Mouse (Mus musculus): ENCODE measurements around the gene Lrrk1. TPM values are rescaled to one million over a fixed set of nuclear protein-coding genes. Genes with fewer than 3 reads are reported as not detected.

Gene Lrrk1
- polyA plus RNA-seq (2016; fragmentation: Nextera tagmentation; extraction: Ambion mirVana) = 8.1 and 10.2 TPM in 2 replicates

DNA sequence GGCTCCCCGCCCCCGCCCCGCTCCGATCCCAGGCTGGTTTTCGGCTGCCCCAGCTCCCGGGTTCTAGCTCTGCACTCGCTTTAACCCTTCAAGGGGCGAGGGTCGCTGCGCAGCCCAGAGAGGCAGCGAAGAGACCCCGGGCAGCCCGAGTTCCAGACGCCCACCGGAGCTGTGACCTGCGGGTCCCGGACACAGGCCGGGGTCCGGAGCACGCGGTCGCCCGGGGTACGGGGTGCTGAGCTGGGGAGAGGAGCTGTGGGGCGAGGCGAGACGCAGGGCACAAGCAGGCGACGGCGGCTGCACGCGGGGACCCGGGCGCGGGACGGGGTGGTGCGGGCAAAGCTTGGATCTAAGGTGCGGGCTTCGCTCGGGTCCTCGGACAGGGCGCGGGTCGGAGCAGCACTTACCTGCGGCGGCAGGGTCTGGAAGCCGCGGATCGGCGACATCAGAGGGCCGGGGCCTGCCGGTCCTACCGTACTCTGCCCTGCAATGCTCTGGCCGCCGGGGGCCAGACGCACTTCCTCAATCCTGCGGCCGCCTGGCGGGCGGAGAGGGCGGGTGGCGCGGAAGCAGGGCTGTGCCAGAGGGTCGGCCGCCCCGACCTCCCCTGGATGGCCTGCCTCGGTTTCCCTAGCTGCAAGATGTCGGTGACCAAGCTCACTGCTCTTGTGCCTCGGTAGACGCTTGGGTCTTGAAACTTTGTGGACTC is at the start of gene Lrrk1:
TSS of gene Lrrk1 (minus strand) at position 538 of the 709 bp plus-strand sequence.
- H3K36me3 ChIP-seq = no peaks in the 10 kb centered on the region
- under 1% methylated on average over 70 of the region's 70 CpGs for WGBS
- peak within 1 kb of the TSS; percentile 90 for H3K27ac ChIP-seq
- no peaks in the 10 kb centered on the region for H3K27me3 ChIP-seq (ENCODE audit: low read depth, poor library complexity, severe bottlenecking)
- no peaks in the 10 kb centered on the region for H3K9me3 ChIP-seq (replicated peaks)
- H3K4me1 ChIP-seq = peaks cover 27% of the 10 kb centered on the region
- peak; percentile 86 for DNase-seq (ENCODE audit: low spot score)
- H3K4me3 ChIP-seq = peak within 1 kb of the TSS; percentile 67

DNA sequence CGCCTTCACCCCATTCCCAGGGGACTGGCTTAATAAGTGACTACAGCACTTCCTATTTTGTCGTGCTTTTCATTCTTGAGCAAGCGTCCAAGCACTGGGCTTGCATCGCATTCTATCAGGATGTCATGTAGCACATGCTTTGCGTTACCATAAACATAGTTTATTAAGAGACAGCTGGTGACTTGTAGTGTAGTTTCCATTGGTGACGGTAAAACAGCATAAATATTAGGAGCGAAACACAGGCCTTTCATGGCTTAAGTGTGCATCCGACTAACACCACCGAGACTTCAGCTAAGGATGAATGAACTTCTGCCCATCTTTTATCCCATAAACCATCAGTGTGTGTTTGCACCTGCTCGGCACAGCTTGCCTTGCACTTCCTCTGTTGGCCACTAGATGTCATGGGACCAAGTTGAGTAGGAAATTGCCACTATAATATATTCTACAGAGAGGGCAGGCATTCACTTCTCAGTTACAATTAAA is 46.3 kb upstream of the Lrrk1 start:
- Histone ChIP-seq H3K4me3 (no peak overlapping the region), H3K36me3 (no peaks in the 10 kb centered on the region), H3K4me1 (0 out of 2 replicates have a peak, but pooled peaks cover 3% of the 10 kb centered on the region), H3K27me3 (ENCODE audit: low read depth, poor library complexity, severe bottlenecking) (peaks cover 13% of the 10 kb centered on the region), H3K9me3 (replicated peaks) (no peaks in the 10 kb centered on the region), H3K27ac (no peak overlapping the region)
- WGBS = 54% methylated on average over 10 of the region's 10 CpGs
- DNase-seq (ENCODE audit: low spot score) = peak; percentile 66

DNA sequence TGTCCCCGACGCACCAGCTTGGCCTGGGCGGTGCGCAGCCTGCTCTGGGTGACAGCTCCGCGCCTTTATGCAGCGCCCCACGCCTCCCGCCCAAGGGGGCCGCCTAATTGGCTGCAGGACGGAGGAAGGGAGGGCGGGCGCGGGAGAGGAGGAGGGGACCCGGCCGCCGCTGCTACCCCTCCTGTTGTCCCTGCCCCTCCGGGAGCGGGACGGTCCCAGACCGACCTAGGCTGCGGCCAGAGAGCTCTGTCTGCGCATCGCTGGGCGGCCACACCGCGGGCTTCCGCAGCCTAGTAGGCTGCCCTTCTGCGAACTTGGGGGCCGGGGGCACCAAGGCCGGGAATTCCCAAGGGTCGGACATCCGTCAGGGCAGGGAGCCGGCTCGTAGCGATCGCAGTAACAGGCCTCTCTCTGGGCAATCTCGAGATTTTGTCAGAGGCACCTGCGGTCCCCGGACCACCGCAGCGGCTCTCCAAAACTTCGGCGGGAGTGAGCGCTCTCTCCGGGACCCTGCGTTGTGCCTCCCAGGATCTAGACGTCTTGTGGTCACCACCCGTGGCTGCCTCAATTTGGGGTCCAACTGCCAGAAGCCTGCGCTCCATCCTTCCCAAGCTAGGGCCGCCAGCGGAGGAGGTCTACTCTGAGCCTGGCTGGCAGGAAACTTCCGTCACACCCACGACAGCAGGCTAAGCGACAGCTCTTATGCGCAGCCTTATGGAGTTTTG is 39.4 kb upstream of the Lrrk1 start, which contains the start of gene Aldh1a3:
TSS of gene Aldh1a3 (minus strand) at position 81 of the 725 bp plus-strand sequence.
- DNase-seq (ENCODE audit: low spot score) = peak; percentile 65
- under 1% methylated on average over 55 of the region's 56 CpGs for WGBS
- H3K4me3 ChIP-seq = peak within 1 kb of the TSS; percentile 62
- H3K36me3 ChIP-seq = no peaks in the 10 kb centered on the region
- H3K27ac ChIP-seq = peak within 1 kb of the TSS; percentile 32; the same call in 1 of the 2 replicates
- peaks cover 19% of the 10 kb centered on the region for H3K4me1 ChIP-seq
- no peaks in the 10 kb centered on the region for H3K9me3 ChIP-seq (replicated peaks)
- H3K27me3 ChIP-seq (ENCODE audit: low read depth, poor library complexity, severe bottlenecking) = peaks cover 80% of the 10 kb centered on the region

DNA sequence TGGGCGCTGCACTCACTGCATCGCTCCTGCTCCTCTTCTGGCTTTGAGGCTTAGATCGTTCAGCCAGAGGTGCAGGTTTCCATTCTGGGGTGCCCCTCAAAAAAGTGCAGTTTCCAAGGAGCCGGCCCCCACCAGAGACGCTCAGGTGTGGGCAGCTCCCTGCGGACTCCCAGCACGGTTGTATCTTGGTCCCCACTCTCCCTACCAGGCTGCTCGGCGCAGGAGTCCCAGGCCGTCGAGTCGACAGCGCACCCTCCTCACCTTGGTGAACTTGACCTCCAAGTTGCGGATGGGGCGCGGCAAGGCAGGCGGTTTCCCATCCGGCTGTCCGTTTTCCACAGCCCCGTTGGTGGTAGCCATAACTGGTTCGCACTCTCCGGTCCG is 38.9 kb upstream of the Lrrk1 start:
- under 1% methylated on average over 23 of the region's 23 CpGs for WGBS
- no peak for DNase-seq (ENCODE audit: low spot score)
- Histone ChIP-seq H3K36me3 (no peaks in the 10 kb centered on the region), H3K4me1 (peaks cover 19% of the 10 kb centered on the region), H3K27me3 (ENCODE audit: low read depth, poor library complexity, severe bottlenecking) (peaks cover 80% of the 10 kb centered on the region), H3K9me3 (replicated peaks) (no peaks in the 10 kb centered on the region), H3K4me3 (peak overlapping the region; percentile 62), H3K27ac (no peak overlapping the region)

DNA sequence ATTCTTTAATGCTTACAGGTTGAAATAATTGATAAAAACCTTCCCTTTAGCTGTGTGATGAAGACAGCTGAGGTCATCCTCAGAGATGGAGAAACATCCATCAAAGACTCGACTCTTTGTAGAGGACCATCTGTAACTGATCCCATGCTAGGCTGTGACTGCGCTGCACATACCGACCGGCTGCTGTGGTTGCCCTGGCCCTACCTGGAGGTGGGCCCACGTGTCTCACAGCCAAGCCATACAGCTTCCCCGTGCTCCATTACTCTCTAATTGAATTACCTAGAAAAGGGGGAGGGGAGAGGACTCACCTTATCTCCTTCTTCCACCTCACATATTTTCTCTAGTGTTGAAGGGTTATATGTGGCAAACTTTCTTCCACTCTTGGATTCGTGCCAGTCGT is 33.8 kb upstream of the Lrrk1 start:
- no peak overlapping the region for H3K27ac ChIP-seq
- 76% methylated on average over 8 of the region's 8 CpGs for WGBS
- no peaks in the 10 kb centered on the region for H3K9me3 ChIP-seq (replicated peaks)
- H3K4me3 ChIP-seq = no peak overlapping the region
- DNase-seq (ENCODE audit: low spot score) = no peak
- no peaks in the 10 kb centered on the region for H3K36me3 ChIP-seq
- H3K27me3 ChIP-seq (ENCODE audit: low read depth, poor library complexity, severe bottlenecking) = peaks cover 64% of the 10 kb centered on the region
- H3K4me1 ChIP-seq = peaks cover 4% of the 10 kb centered on the region

DNA sequence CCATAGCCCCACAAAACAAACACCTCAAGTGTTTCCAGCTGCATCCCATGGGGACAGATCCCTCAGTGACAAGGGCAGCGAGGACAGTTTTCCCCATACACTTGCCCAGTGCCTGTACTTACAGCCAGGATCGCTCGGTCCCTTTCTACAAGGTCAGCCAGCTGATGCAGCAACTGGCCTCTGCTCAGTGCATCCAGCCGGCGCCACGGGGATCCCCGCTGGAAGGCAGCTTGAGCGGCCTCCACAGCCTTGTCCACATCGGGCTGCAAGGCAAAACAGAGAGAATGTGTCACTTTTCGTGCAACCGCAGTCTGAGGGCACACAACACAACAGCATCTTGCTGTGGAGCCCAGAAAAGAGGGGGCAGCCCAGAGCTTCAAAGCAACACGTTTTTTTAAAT is 30.8 kb upstream of the Lrrk1 start:
- Histone ChIP-seq H3K4me1 (no peaks in the 10 kb centered on the region), H3K4me3 (no peak overlapping the region), H3K9me3 (replicated peaks) (no peaks in the 10 kb centered on the region), H3K27me3 (ENCODE audit: low read depth, poor library complexity, severe bottlenecking) (peaks cover 35% of the 10 kb centered on the region), H3K27ac (no peak overlapping the region), H3K36me3 (no peaks in the 10 kb centered on the region)
- DNase-seq (ENCODE audit: low spot score) = no peak
- WGBS = 58% methylated on average over 12 of the region's 12 CpGs

DNA sequence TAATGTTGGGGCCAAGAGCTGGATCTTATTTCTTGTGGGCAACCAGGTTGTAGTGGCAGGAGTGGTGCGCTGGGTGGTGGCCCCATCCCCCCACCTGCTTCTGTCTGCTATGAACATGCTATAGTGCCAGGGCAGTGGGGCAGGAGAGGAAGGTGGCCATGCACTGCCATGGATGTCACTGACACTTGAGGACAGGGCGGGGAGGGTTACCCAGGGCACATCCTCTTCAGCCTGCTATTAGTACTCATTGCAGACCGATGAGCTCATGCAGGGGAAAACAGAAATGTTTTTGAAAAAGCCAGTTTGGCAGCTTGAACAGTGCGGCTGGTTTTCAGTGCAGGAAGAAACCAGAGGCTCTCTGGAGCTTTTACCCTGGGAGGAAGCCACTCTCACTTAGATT is 28.7 kb upstream of the Lrrk1 start:
- no peaks in the 10 kb centered on the region for H3K4me1 ChIP-seq
- H3K27me3 ChIP-seq (ENCODE audit: low read depth, poor library complexity, severe bottlenecking) = peaks cover 21% of the 10 kb centered on the region
- no peak for DNase-seq (ENCODE audit: low spot score)
- no peak overlapping the region for H3K27ac ChIP-seq
- H3K4me3 ChIP-seq = no peak overlapping the region
- 88% methylated on average over 4 of the region's 4 CpGs for WGBS
- H3K36me3 ChIP-seq = no peaks in the 10 kb centered on the region
- no peaks in the 10 kb centered on the region for H3K9me3 ChIP-seq (replicated peaks)

DNA sequence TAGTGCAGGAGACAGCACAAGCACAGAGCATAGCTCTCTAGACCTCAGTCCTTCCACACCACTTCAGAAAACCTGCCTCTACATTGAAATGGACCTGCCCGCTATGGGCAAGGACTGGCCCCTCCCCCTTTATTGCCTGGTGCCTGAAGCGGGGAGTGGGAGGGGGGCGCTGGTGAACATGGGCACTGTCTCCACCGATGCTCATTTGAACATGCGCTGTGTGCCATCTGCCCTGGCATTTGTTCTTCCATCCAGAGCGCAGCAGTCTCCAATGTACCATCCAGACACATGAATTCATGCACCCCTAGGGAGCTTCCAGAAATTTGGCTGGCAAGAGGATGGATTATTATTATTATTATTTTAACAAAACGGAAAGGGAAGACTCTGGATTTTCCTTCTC is 24.9 kb upstream of the Lrrk1 start:
- 0 out of 2 replicates have a peak, but pooled peaks cover 2% of the 10 kb centered on the region for H3K27me3 ChIP-seq (ENCODE audit: low read depth, poor library complexity, severe bottlenecking)
- no peak for DNase-seq (ENCODE audit: low spot score)
- 81% methylated on average over 7 of the region's 7 CpGs for WGBS

DNA sequence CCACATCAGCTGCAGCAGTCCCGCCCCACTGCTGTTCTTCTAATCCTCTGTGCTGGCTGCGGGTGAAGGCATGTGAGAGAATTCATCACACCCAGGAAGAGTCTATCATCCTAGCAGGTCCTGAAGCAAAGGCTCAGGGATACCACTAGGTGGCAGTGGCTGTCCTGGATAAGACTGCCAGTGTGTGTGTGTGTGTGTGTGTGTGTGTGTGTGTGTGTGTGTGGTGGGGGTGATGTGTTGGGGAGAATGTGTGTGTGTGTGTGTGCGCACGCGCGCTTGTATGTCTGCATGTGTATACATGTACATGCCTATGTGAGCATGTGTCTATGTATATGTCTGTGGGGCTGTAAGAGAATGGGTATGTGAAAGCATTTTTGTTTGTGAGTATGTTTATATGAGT is 21.3 kb upstream of the Lrrk1 start:
- Histone ChIP-seq H3K4me3 (no peak overlapping the region), H3K4me1 (peaks cover 23% of the 10 kb centered on the region), H3K36me3 (no peaks in the 10 kb centered on the region), H3K27me3 (ENCODE audit: low read depth, poor library complexity, severe bottlenecking) (peaks cover 10% of the 10 kb centered on the region; the same call in 1 of the 2 replicates), H3K27ac (no peak overlapping the region), H3K9me3 (replicated peaks) (no peaks in the 10 kb centered on the region)
- peak; percentile 60 for DNase-seq (ENCODE audit: low spot score)
- 70% methylated on average over 6 of the region's 6 CpGs for WGBS

More for the DNA sequence above, 24.9 kb upstream of the Lrrk1 start:
- H3K4me3 ChIP-seq = no peak overlapping the region
- H3K9me3 ChIP-seq (replicated peaks) = no peaks in the 10 kb centered on the region
- no peaks in the 10 kb centered on the region for H3K36me3 ChIP-seq
- no peak overlapping the region for H3K27ac ChIP-seq
- H3K4me1 ChIP-seq = peaks cover 8% of the 10 kb centered on the region

DNA sequence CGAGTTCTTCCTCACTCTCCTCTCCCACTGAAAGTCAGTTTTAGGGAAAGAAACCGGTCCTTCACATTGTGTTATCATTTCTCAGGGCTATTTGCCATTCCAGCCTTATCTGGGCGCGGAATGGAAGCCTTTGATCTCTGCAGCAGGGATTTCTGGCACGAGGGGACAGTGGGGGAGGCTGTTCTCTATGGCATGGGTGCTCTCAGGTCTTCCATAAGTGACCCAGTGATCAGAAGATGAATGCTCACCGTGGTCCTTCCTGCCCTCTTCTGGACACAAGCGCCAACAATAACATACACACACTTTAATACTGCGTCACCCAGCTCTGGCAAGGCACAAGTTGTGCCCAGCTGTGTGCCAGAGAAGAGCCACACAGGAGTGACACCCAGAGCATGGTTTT is 18.8 kb upstream of the Lrrk1 start:
- Histone ChIP-seq H3K9me3 (replicated peaks) (no peaks in the 10 kb centered on the region), H3K27me3 (ENCODE audit: low read depth, poor library complexity, severe bottlenecking) (peaks cover 10% of the 10 kb centered on the region; the same call in 1 of the 2 replicates), H3K4me1 (peaks cover 30% of the 10 kb centered on the region), H3K36me3 (no peaks in the 10 kb centered on the region), H3K4me3 (no peak overlapping the region), H3K27ac (no peak overlapping the region)
- DNase-seq (ENCODE audit: low spot score) = no peak
- WGBS = 56% methylated on average over 8 of the region's 8 CpGs

DNA sequence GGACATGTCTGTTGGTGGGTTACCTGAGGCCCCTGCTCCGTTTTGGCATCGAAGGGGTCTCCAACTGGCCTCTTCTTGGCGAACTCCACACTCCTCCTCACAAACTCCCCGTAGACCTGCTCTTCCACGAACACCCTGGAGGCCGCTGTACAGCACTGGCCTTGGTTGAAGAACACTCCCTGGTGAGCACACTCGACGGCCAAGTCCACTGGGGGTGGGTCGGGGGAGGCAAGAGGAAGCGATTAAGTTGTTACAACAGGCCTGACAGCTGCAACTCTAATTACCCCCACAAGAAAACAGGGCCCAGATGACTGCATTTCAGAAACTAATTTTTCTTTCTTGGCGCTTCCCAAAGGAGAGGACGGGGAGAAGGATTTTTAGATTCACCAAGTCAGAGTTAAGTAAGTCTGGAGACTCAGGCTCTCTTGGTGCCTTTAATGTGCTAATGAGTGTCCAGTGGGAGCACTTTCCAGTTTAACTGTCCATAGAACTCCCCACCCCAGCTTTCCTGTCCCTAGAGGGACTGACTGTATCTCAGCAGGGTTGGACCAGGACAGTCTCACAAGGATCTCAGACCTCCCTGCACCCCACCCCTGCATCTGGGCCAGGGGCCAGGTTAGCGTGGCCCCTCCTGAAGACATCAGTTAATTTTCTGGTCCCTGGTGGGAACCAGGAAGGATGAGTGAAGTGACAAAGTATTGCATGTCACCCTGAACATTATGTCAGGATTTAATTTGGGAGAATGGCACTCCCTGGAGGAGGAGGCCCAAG is 18.0 kb upstream of the Lrrk1 start:
- Histone ChIP-seq H3K27ac (no peak overlapping the region), H3K9me3 (replicated peaks) (no peaks in the 10 kb centered on the region)

DNA sequence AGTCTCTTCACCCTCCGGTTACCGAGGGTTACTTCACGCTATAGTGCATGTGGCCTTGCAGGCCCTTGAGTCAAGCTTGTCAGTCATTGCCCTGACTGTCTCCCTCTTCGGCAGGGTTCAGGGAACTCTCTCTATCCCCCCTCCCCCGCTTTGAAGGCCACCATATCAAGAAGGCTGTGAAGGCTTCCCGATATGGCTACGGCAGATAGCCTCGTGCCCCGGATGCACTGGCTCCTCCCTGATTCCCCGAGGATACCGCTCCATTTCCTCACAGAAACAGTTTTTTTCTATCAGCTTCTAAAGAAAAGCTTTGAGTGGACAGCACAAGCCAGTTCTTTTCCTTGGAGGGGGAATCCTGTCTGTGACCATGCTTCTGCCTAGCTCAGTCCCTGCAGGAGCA is 17.4 kb upstream of the Lrrk1 start:
- WGBS = 72% methylated on average over 11 of the region's 11 CpGs
- Histone ChIP-seq H3K27ac (no peak overlapping the region), H3K36me3 (no peaks in the 10 kb centered on the region), H3K9me3 (replicated peaks) (no peaks in the 10 kb centered on the region), H3K4me3 (no peak overlapping the region), H3K4me1 (peaks cover 35% of the 10 kb centered on the region), H3K27me3 (ENCODE audit: low read depth, poor library complexity, severe bottlenecking) (peaks cover 9% of the 10 kb centered on the region; the same call in 1 of the 2 replicates)
- DNase-seq (ENCODE audit: low spot score) = no peak

More for the DNA sequence above, 18.0 kb upstream of the Lrrk1 start:
- no peak for DNase-seq (ENCODE audit: low spot score)
- peaks cover 10% of the 10 kb centered on the region; the same call in 1 of the 2 replicates for H3K27me3 ChIP-seq (ENCODE audit: low read depth, poor library complexity, severe bottlenecking)
- WGBS = 51% methylated on average over 13 of the region's 13 CpGs
- H3K36me3 ChIP-seq = no peaks in the 10 kb centered on the region
- no peak overlapping the region for H3K4me3 ChIP-seq
- peaks cover 35% of the 10 kb centered on the region for H3K4me1 ChIP-seq
